Mouse (Mus musculus) MEL-GATA-1-ER (cell line): Measurements from ENCODE around the gene Aox3.

ENCODE experiments used
- DNase-seq: peaks from one replicate; pipeline ENCODE4 v3.0.0-alpha.2; 2012; ENCODE audit warnings: low read depth; ENCODE audit errors: extremely low read depth

The Aox3 gene

GRCm38 (mm10) chr1:58112880-58113279 lies at the start of gene Aox3:
Aox3 (plus strand) TSS chr1:58113130.
- DNase-seq, result peak; percentile 2

- no peak for DNase-seq
Observed at GRCm38 (mm10) chr1:58065151-58065550, 47.8 kb upstream of the Aox3 start.

- no peak for DNase-seq
Observed at GRCm38 (mm10) chr1:58065606-58066005, 47.3 kb upstream of the Aox3 start.

- no peak for DNase-seq
Observed at GRCm38 (mm10) chr1:58069181-58069580, 43.7 kb upstream of the Aox3 start.

GRCm38 (mm10) chr1:58070091-58070490 lies 42.8 kb upstream of the Aox3 start:
- DNase-seq, result no peak

- DNase-seq, result no peak
Observed at GRCm38 (mm10) chr1:58071006-58071405, 41.9 kb upstream of the Aox3 start.

GRCm38 (mm10) chr1:58071509-58071908 lies 41.4 kb upstream of the Aox3 start:
- DNase-seq, result no peak

- no peak for DNase-seq
Observed at GRCm38 (mm10) chr1:58072416-58072815, 40.5 kb upstream of the Aox3 start.

GRCm38 (mm10) chr1:58072991-58073730 lies 39.8 kb upstream of the Aox3 start:
- DNase-seq, result no peak

- DNase-seq, result no peak
Observed at GRCm38 (mm10) chr1:58074266-58074665, 38.7 kb upstream of the Aox3 start.

GRCm38 (mm10) chr1:58077882-58078281 lies 35.0 kb upstream of the Aox3 start:
- DNase-seq, result no peak

- no peak for DNase-seq
Observed at GRCm38 (mm10) chr1:58078390-58078789, 34.5 kb upstream of the Aox3 start.

GRCm38 (mm10) chr1:58079689-58080088 lies 33.2 kb upstream of the Aox3 start:
- DNase-seq, result no peak

GRCm38 (mm10) chr1:58080446-58080845 lies 32.5 kb upstream of the Aox3 start:
- no peak for DNase-seq

- no peak for DNase-seq
Observed at GRCm38 (mm10) chr1:58081356-58081755, 31.6 kb upstream of the Aox3 start.

- DNase-seq, result no peak
Observed at GRCm38 (mm10) chr1:58089316-58089715, 23.6 kb upstream of the Aox3 start.

GRCm38 (mm10) chr1:58090191-58090590 lies 22.7 kb upstream of the Aox3 start:
- no peak for DNase-seq

GRCm38 (mm10) chr1:58091213-58091612 lies 21.7 kb upstream of the Aox3 start:
- no peak for DNase-seq

GRCm38 (mm10) chr1:58091992-58092560 lies 20.9 kb upstream of the Aox3 start:
- no peak for DNase-seq

- DNase-seq, result no peak
Observed at GRCm38 (mm10) chr1:58097338-58097737, 15.6 kb upstream of the Aox3 start.

GRCm38 (mm10) chr1:58099119-58099518 lies 13.8 kb upstream of the Aox3 start:
- DNase-seq, result no peak

- no peak for DNase-seq
Observed at GRCm38 (mm10) chr1:58101531-58102146, 11.3 kb upstream of the Aox3 start.

GRCm38 (mm10) chr1:58102494-58102893 lies 10.4 kb upstream of the Aox3 start:
- no peak for DNase-seq
